Mouse (Mus musculus) heart, postnatal 0 days (tissue): ENCODE results near the gene Dnajc8.

Experiments
- CTCF ChIP-seq: IDR thresholded peaks from 2 replicates; pipeline ENCODE4 v1.5.1; 2016; ENCODE audit warnings: antibody characterized with exemption, control low read depth, low read depth
- EP300 ChIP-seq: IDR thresholded peaks from 2 replicates; pipeline ENCODE4 v1.6.1; 2016; ENCODE audit warnings: antibody characterized with exemption, low read depth

GRCm38 (mm10) chr4:132530033-132530804 is 5.1 kb upstream of the Dnajc8 start:
- no peak for TF ChIP-seq CTCF
- no peak for TF ChIP-seq EP300
